Mouse (Mus musculus): ENCODE measurements around the gene Spry2. TPM values are rescaled to one million over a fixed set of nuclear protein-coding genes. Genes with fewer than 3 reads are reported as not detected.
A peak's percentile ranks its signal among the peaks of the same experiment; 100 is the strongest.

Spry2 gene
- total RNA-seq, 1 experiment from 2014 or later = 19.4 TPM

GRCm38 (mm10) chr14:105895961-105896651, 513 bp downstream of the Spry2 start:
- ATAC-seq (replicated peaks in 1 of 2; ENCODE audit: insufficient read depth in 1 of 2, low FRiP score in 2 of 2, low TSS enrichment in 1 of 2, low read depth in 1 of 2, poor library complexity in 2 of 2, severe bottlenecking in 2 of 2) = peak; percentile 30 to 33

- ATAC-seq (replicated peaks in 1 of 2; ENCODE audit: insufficient read depth in 1 of 2, low FRiP score in 2 of 2, low TSS enrichment in 1 of 2, low read depth in 1 of 2, poor library complexity in 2 of 2, severe bottlenecking in 2 of 2) = peak; percentile 17 to 31
Observed at GRCm38 (mm10) chr14:105894971-105895873, 1.4 kb downstream of the Spry2 start.

GRCm38 (mm10) chr14:105893623-105893995, 3.0 kb downstream of the Spry2 start:
- no peak for ATAC-seq (replicated peaks in 1 of 2; ENCODE audit: insufficient read depth in 1 of 2, low FRiP score in 2 of 2, low TSS enrichment in 1 of 2, low read depth in 1 of 2, poor library complexity in 2 of 2, severe bottlenecking in 2 of 2)

- no peak for ATAC-seq (replicated peaks in 1 of 2; ENCODE audit: insufficient read depth in 1 of 2, low FRiP score in 2 of 2, low TSS enrichment in 1 of 2, low read depth in 1 of 2, poor library complexity in 2 of 2, severe bottlenecking in 2 of 2)
Observed at GRCm38 (mm10) chr14:105892941-105893622, 3.5 kb downstream of the Spry2 start.

- ATAC-seq (replicated peaks in 1 of 2; ENCODE audit: insufficient read depth in 1 of 2, low FRiP score in 2 of 2, low TSS enrichment in 1 of 2, low read depth in 1 of 2, poor library complexity in 2 of 2, severe bottlenecking in 2 of 2) = no peak
Observed at GRCm38 (mm10) chr14:105890516-105891231, 5.9 kb downstream of the Spry2 start.

- peak; percentile 90 to 93 for ATAC-seq (replicated peaks in 1 of 2; ENCODE audit: insufficient read depth in 1 of 2, low FRiP score in 2 of 2, low TSS enrichment in 1 of 2, low read depth in 1 of 2, poor library complexity in 2 of 2, severe bottlenecking in 2 of 2)
Observed at GRCm38 (mm10) chr14:105886643-105887374, 9.8 kb downstream of the Spry2 start.

- no peak for ATAC-seq (replicated peaks in 1 of 2; ENCODE audit: insufficient read depth in 1 of 2, low FRiP score in 2 of 2, low TSS enrichment in 1 of 2, low read depth in 1 of 2, poor library complexity in 2 of 2, severe bottlenecking in 2 of 2)
Observed at GRCm38 (mm10) chr14:105885249-105885648, 11.4 kb downstream of the Spry2 start.

GRCm38 (mm10) chr14:105883215-105883614, 13.4 kb downstream of the Spry2 start:
- no peak for ATAC-seq (replicated peaks in 1 of 2; ENCODE audit: insufficient read depth in 1 of 2, low FRiP score in 2 of 2, low TSS enrichment in 1 of 2, low read depth in 1 of 2, poor library complexity in 2 of 2, severe bottlenecking in 2 of 2)

GRCm38 (mm10) chr14:105878359-105878758, 18.3 kb downstream of the Spry2 start:
- ATAC-seq (replicated peaks in 1 of 2; ENCODE audit: insufficient read depth in 1 of 2, low FRiP score in 2 of 2, low TSS enrichment in 1 of 2, low read depth in 1 of 2, poor library complexity in 2 of 2, severe bottlenecking in 2 of 2) = no peak; a peak in 1 of 4 replicates

GRCm38 (mm10) chr14:105876375-105876774, 20.2 kb downstream of the Spry2 start:
- ATAC-seq (replicated peaks in 1 of 2; ENCODE audit: insufficient read depth in 1 of 2, low FRiP score in 2 of 2, low TSS enrichment in 1 of 2, low read depth in 1 of 2, poor library complexity in 2 of 2, severe bottlenecking in 2 of 2) = no peak

- no peak for ATAC-seq (replicated peaks in 1 of 2; ENCODE audit: insufficient read depth in 1 of 2, low FRiP score in 2 of 2, low TSS enrichment in 1 of 2, low read depth in 1 of 2, poor library complexity in 2 of 2, severe bottlenecking in 2 of 2)
Observed at GRCm38 (mm10) chr14:105870370-105870936, 26.2 kb downstream of the Spry2 start.

GRCm38 (mm10) chr14:105865381-105865938, 31.2 kb downstream of the Spry2 start:
- no peak; a peak in 1 of 4 replicates for ATAC-seq (replicated peaks in 1 of 2; ENCODE audit: insufficient read depth in 1 of 2, low FRiP score in 2 of 2, low TSS enrichment in 1 of 2, low read depth in 1 of 2, poor library complexity in 2 of 2, severe bottlenecking in 2 of 2)

- no peak for ATAC-seq (replicated peaks in 1 of 2; ENCODE audit: insufficient read depth in 1 of 2, low FRiP score in 2 of 2, low TSS enrichment in 1 of 2, low read depth in 1 of 2, poor library complexity in 2 of 2, severe bottlenecking in 2 of 2)
Observed at GRCm38 (mm10) chr14:105862199-105862598, 34.4 kb downstream of the Spry2 start.

GRCm38 (mm10) chr14:105860920-105861319, 35.7 kb downstream of the Spry2 start:
- no peak for ATAC-seq (replicated peaks in 1 of 2; ENCODE audit: insufficient read depth in 1 of 2, low FRiP score in 2 of 2, low TSS enrichment in 1 of 2, low read depth in 1 of 2, poor library complexity in 2 of 2, severe bottlenecking in 2 of 2)

GRCm38 (mm10) chr14:105860276-105860675, 36.3 kb downstream of the Spry2 start:
- ATAC-seq (replicated peaks in 1 of 2; ENCODE audit: insufficient read depth in 1 of 2, low FRiP score in 2 of 2, low TSS enrichment in 1 of 2, low read depth in 1 of 2, poor library complexity in 2 of 2, severe bottlenecking in 2 of 2) = no peak

- no peak for ATAC-seq (replicated peaks in 1 of 2; ENCODE audit: insufficient read depth in 1 of 2, low FRiP score in 2 of 2, low TSS enrichment in 1 of 2, low read depth in 1 of 2, poor library complexity in 2 of 2, severe bottlenecking in 2 of 2)
Observed at GRCm38 (mm10) chr14:105859876-105860275, 36.7 kb downstream of the Spry2 start.

Measured in hematopoietic stem cell, adult 5-6 weeks (primary cell).